Mouse (Mus musculus) intestine, embryonic 16.5 days (tissue): ENCODE measurements at regions not wholly inside any gene's neighbourhood (a gene's known extent, or its start where the extent isn't known, plus 50 kb on each side); places are given as distances from the start of the nearest gene placed in this dataset.

Source experiments
- ATAC-seq: fragments of 200-750 bp; cut with Nextera tagmentation; 2 replicates; pipeline ENCODE4 v1.8.0; 2017; ENCODE audit warnings: moderate TSS enrichment, moderate library complexity
- H3K27ac ChIP-seq: fragments of 300-500 bp; sonication (generic); 2 replicates; pipeline ENCODE4 v1.5.1; 2014; ENCODE audit warnings: mild to moderate bottlenecking, low read length
- H3K27me3 ChIP-seq: fragments of 300-500 bp; sonication (generic); replicated peaks from 2 replicates; pipeline ENCODE4 v1.6.1; 2014; ENCODE audit warnings: low read length, control low read depth, mixed read lengths; ENCODE audit not compliant: control insufficient read depth, insufficient read depth
- H3K36me3 ChIP-seq: fragments of 300-500 bp; sonication (generic); 2 replicates; pipeline ENCODE4 v1.6.1; 2014; ENCODE audit warnings: low read length, control low read depth; ENCODE audit not compliant: control insufficient read depth, insufficient read depth
- H3K4me1 ChIP-seq: fragments of 300-500 bp; sonication (generic); 2 replicates; pipeline ENCODE4 v1.6.1; 2014; ENCODE audit warnings: low read length, control low read depth, mixed read lengths; ENCODE audit not compliant: control insufficient read depth, insufficient read depth
- H3K4me2 ChIP-seq: fragments of 300-500 bp; sonication (generic); 2 replicates; pipeline ENCODE4 v1.6.1; 2014; ENCODE audit warnings: low read depth, low read length, control low read depth
- H3K4me3 ChIP-seq: fragments of 300-500 bp; sonication (generic); 2 replicates; pipeline ENCODE4 v1.5.1; 2014; ENCODE audit warnings: mild to moderate bottlenecking, low read length
- H3K9ac ChIP-seq: fragments of 300-500 bp; sonication (generic); 2 replicates; pipeline ENCODE4 v1.6.1; 2014; ENCODE audit warnings: low read depth, low read length
- H3K9me3 ChIP-seq: fragments of 300-500 bp; sonication (generic); 2 replicates; pipeline ENCODE4 v1.6.1; 2016; ENCODE audit warnings: low read length, control low read depth; ENCODE audit not compliant: control insufficient read depth
- WGBS: fragments of 180-500 bp; shearing (Covaris S2); extraction: QIAGEN DNeasy Blood & Tissue Kit; methylation state at CpG from one replicate; pipeline ENCODE4 v1.1.7; 2014; 5-methylcytosine and 5-hydroxymethylcytosine counted together

DNA sequence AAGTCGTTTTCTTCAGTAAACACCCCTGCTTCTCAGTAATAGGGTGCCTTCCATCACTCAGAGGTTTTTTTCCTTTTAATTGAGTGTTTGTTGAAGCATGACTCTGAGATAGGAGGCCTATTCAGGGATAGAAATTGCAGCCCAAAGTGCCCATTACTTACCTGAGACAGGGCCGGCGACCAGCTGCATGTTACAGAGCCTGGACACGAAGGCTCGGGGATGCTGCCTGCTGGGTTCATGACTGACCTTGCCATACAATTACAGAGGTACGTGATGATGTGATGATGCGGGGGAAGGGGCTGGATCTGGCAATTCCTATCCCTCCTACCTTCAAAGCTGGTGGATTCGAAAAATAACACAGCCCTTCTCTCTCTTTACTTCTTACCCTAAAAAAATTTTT, 146.7 kb downstream of the Rwdd3 start:
- Histone ChIP-seq H3K36me3 (no peaks in the 10 kb centered on the region), H3K9ac (no peak overlapping the region), H3K4me1 (no peaks in the 10 kb centered on the region), H3K9me3 (no peaks in the 10 kb centered on the region), H3K27me3 (no peaks in the 10 kb centered on the region), H3K4me2 (no peak overlapping the region), H3K27ac (no peak overlapping the region), H3K4me3 (no peak overlapping the region)
- no peak for ATAC-seq
- WGBS, result 48% methylated on average over 8 of the region's 8 CpGs

- H3K27ac ChIP-seq, result no peak overlapping the region
- H3K36me3 ChIP-seq, result no peaks in the 10 kb centered on the region
- H3K9ac ChIP-seq, result no peak overlapping the region
- H3K4me3 ChIP-seq, result no peak overlapping the region
- 77% methylated on average over 4 of the region's 4 CpGs for WGBS
- H3K4me1 ChIP-seq, result no peaks in the 10 kb centered on the region
- no peaks in the 10 kb centered on the region for H3K9me3 ChIP-seq
- ATAC-seq, result no peak
- H3K27me3 ChIP-seq, result no peaks in the 10 kb centered on the region
- no peak overlapping the region for H3K4me2 ChIP-seq
Observed at GRCm38 (mm10) chr3:121021126-121021848, 150.2 kb downstream of the Rwdd3 start.

- no peaks in the 10 kb centered on the region for H3K9me3 ChIP-seq
- H3K27ac ChIP-seq, result no peak overlapping the region
- H3K4me3 ChIP-seq, result no peak overlapping the region
- H3K4me1 ChIP-seq, result no peaks in the 10 kb centered on the region
- ATAC-seq, result no peak
- no peak overlapping the region for H3K9ac ChIP-seq
- H3K27me3 ChIP-seq, result no peaks in the 10 kb centered on the region
- H3K4me2 ChIP-seq, result no peak overlapping the region
- H3K36me3 ChIP-seq, result no peaks in the 10 kb centered on the region
- WGBS, result 73% methylated on average over 6 of the region's 6 CpGs
Observed at GRCm38 (mm10) chr3:121009223-121009622, 162.3 kb downstream of the Rwdd3 start.

DNA sequence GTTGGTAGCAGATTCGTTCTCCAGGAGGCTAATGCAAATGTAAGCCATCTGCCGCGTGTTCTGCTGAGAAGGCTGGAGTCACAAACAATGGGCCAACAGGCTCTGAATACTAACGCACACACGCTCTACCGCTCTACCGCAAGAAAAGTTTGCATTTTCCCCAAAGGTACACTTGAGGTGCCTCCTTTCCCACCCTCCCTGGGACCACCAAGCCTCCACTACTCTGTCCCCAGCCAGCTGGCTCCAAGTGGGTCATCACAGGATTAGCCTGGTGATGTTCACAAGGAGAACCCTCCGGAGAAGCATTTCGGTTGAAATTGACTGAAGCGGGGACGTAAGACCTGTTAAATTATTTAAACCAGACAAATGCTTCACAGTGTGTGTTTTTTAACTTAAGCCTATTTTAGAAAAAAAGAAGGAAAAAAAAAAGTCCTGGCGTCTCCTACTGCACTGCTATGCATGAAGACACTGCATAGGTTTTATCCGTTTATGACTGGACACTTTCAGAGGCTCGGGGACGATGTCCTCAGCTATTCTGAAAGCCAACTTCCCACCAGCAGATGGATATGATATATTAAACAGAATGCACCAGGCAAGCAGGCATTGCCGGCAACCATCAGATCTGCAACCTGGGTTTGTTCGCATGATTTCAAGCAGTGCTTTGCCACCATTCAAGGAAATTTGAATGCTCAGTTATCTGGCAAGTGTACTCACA, 187.8 kb downstream of the Rwdd3 start:
- no peak for ATAC-seq
- WGBS, result 59% methylated on average over 17 of the region's 17 CpGs
- no peaks in the 10 kb centered on the region for H3K9me3 ChIP-seq
- H3K27ac ChIP-seq, result no peak overlapping the region
- no peak overlapping the region for H3K9ac ChIP-seq
- H3K27me3 ChIP-seq, result no peaks in the 10 kb centered on the region
- H3K36me3 ChIP-seq, result no peaks in the 10 kb centered on the region
- no peak overlapping the region for H3K4me3 ChIP-seq
- H3K4me2 ChIP-seq, result no peak overlapping the region
- H3K4me1 ChIP-seq, result no peaks in the 10 kb centered on the region

DNA sequence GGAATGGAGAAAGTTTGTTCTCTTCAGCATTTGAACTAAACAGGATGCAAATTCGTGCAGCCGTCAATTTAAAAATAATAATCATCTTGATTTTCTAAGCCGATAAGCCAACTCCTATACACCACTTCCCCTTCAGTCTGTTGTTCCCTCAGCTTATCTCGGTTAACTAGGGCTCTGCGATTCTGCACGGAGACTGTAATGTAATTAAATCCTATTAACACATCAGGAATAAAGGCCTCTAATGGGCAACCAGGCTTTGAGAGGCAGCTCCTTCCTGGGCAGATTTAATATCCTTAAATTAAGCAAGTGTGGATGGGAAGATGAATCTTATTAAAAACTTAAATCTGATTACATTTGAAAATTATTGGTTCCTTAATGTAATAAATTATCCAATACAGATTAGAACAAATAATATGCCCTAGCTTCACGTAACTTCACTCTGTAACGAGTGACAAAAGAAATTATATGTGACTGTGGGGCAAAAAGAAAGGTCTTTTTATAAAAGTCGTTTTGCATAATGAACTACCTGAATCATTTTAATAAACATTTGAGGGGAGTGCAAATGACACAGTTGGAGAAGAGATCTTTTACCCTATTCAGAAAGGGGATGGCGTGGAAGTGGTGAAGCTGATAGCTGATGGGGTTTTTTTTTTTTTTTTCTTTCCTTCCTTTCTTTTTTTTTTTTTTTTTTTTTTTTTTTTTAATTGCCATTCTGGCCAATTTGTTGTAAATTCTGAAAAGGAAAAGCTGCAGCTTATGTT, 188.5 kb downstream of the Rwdd3 start:
- no peak overlapping the region for H3K9ac ChIP-seq
- H3K9me3 ChIP-seq, result no peaks in the 10 kb centered on the region
- ATAC-seq, result no peak
- no peaks in the 10 kb centered on the region for H3K4me1 ChIP-seq
- WGBS, result 38% methylated on average over 10 of the region's 10 CpGs
- no peaks in the 10 kb centered on the region for H3K36me3 ChIP-seq
- H3K4me3 ChIP-seq, result no peak overlapping the region
- no peak overlapping the region for H3K4me2 ChIP-seq
- H3K27ac ChIP-seq, result no peak overlapping the region
- no peaks in the 10 kb centered on the region for H3K27me3 ChIP-seq

- Histone ChIP-seq H3K9me3 (no peaks in the 10 kb centered on the region), H3K27ac (no peak overlapping the region), H3K36me3 (no peaks in the 10 kb centered on the region), H3K27me3 (no peaks in the 10 kb centered on the region), H3K4me1 (no peaks in the 10 kb centered on the region), H3K4me2 (no peak overlapping the region), H3K9ac (no peak overlapping the region), H3K4me3 (no peak overlapping the region)
- 40% methylated on average over 4 of the region's 4 CpGs for WGBS
- no peak for ATAC-seq
Observed at GRCm38 (mm10) chr3:120982218-120982617, 189.3 kb downstream of the Rwdd3 start.

DNA sequence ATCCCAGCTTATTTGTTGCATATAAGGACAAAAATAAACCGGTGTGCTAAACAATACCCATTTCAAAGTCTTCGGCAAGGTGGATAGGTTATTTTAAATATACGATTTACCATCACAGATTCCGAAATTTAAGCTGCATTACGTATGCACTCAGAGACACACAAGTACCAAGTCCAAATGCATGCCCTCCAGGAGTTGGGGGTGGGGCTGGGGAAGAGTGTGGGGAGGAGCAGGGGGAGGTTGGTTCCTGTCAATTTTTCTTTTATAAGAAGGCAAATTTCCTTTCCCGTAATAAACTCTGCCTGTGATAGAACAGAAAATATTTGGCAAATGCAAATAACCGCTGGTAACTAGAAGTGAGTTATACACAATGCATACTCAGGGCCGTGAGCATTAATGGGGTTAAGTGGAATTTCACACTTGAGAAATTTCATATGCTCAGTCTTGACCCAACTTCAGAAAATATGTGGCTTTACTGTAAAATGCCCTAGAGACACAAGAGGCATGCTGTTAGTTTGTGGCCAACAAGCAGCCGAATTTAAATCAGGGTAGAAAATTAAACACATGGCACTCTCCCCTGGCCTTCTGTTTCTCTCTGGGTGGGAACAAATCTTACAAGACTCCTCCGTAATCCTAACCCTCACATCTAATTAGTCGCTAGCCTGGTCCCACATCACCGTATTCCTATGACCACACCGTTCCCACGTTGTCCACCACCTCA, 200.6 kb downstream of the Rwdd3 start:
- Histone ChIP-seq H3K27ac (no peak overlapping the region), H3K9me3 (no peaks in the 10 kb centered on the region), H3K9ac (no peak overlapping the region), H3K36me3 (no peaks in the 10 kb centered on the region), H3K4me2 (no peak overlapping the region), H3K27me3 (no peaks in the 10 kb centered on the region), H3K4me1 (no peaks in the 10 kb centered on the region), H3K4me3 (no peak overlapping the region)
- ATAC-seq, result no peak
- WGBS, result 75% methylated on average over 14 of the region's 14 CpGs

- Histone ChIP-seq H3K9ac (no peak overlapping the region), H3K4me1 (no peaks in the 10 kb centered on the region), H3K9me3 (no peaks in the 10 kb centered on the region), H3K27me3 (no peaks in the 10 kb centered on the region), H3K4me2 (no peak overlapping the region), H3K4me3 (no peak overlapping the region), H3K36me3 (no peaks in the 10 kb centered on the region), H3K27ac (no peak overlapping the region)
- 86% methylated on average over 8 of the region's 8 CpGs for WGBS
- ATAC-seq, result no peak
Observed at GRCm38 (mm10) chr3:120946906-120947305, 224.6 kb downstream of the Rwdd3 start.

DNA sequence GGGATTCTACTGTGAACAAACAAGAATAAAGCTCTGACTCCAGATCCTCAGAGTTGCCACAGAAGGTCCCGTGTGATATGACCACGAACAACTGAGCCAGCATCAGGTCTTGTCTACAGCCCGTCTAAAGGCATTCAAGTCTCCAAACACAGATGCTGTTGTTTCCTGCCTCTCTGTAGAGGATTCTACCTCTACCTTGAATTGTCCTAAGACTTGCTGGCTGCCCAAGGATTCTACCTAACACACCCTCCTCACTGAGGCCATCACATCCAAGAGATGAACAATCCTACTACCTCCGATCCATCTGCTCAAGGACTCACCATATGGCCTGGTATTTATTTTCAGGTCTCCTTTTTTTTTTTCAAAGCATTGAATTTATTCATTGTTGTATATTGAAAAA, 237.1 kb downstream of the Rwdd3 start:
- H3K9me3 ChIP-seq, result no peaks in the 10 kb centered on the region
- no peak for ATAC-seq
- H3K9ac ChIP-seq, result no peak overlapping the region
- no peak overlapping the region for H3K4me2 ChIP-seq
- H3K4me3 ChIP-seq, result no peak overlapping the region
- WGBS, result 92% methylated on average over 4 of the region's 4 CpGs
- H3K27me3 ChIP-seq, result no peaks in the 10 kb centered on the region
- H3K4me1 ChIP-seq, result no peaks in the 10 kb centered on the region
- H3K27ac ChIP-seq, result no peak overlapping the region
- H3K36me3 ChIP-seq, result no peaks in the 10 kb centered on the region
